Mouse (Mus musculus) thymus, adult 2 months (tissue): ENCODE data around the gene Plch2.

Source experiments
- CTCF ChIP-seq: fragments of 200-500 bp; IDR thresholded peaks from 2 replicates; pipeline ENCODE4 v1.5.1; 2012; ENCODE audit warnings: mild to moderate bottlenecking, control low read depth, low read length, moderate library complexity, borderline replicate concordance; ENCODE audit not compliant: control insufficient read depth, poor library complexity, insufficient read depth; ENCODE audit errors: extremely low read depth
- POLR2A ChIP-seq: fragments of 200-500 bp; IDR thresholded peaks from 2 replicates; pipeline ENCODE4 v1.6.1; 2012; ENCODE audit warnings: mild to moderate bottlenecking, low read length, control low read depth, moderate library complexity; ENCODE audit not compliant: control insufficient read depth, poor library complexity, insufficient read depth; ENCODE audit errors: extremely low read depth

- no peak for TF ChIP-seq CTCF
- TF ChIP-seq POLR2A = no peak
Observed at GRCm38 (mm10) chr4:155010870-155011269, 45.7 kb downstream of the Plch2 start.
